Mouse (Mus musculus) limb, embryonic 11.5 days (tissue): ENCODE measurements around the gene Acad9. TPM values are rescaled to one million over a fixed set of nuclear protein-coding genes. Genes with fewer than 3 reads are reported as not detected.

Experiments
- ATAC-seq: fragments of 200-750 bp; cut with Nextera tagmentation; 2 replicates; pipeline ENCODE4 v1.8.0; 2017; ENCODE audit warnings: low read depth; ENCODE audit not compliant: insufficient number of reproducible peaks, low FRiP score, low TSS enrichment
- DNase-seq: peaks from one replicate; pipeline ENCODE4 v3.0.0-alpha.2; 2015; ENCODE audit warnings: low spot score
- H3K27ac ChIP-seq: fragments of 300-500 bp; sonication (generic); replicated peaks from 2 replicates; pipeline ENCODE4 v1.5.1; 2014; ENCODE audit warnings: low read depth, mild to moderate bottlenecking, low read length
- H3K27me3 ChIP-seq: fragments of 300-500 bp; sonication (generic); 2 replicates; pipeline ENCODE4 v1.6.1; 2014; ENCODE audit warnings: mild to moderate bottlenecking, low read length, mixed read lengths; ENCODE audit not compliant: control insufficient read depth, insufficient read depth
- H3K36me3 ChIP-seq: fragments of 300-500 bp; sonication (generic); 2 replicates; pipeline ENCODE4 v1.6.1; 2014; ENCODE audit warnings: mild to moderate bottlenecking, low read length, moderate library complexity, mixed read lengths; ENCODE audit not compliant: control insufficient read depth, insufficient read depth
- H3K4me1 ChIP-seq: fragments of 300-500 bp; sonication (generic); 2 replicates; pipeline ENCODE4 v1.6.1; 2014; ENCODE audit warnings: low read length, mixed read lengths; ENCODE audit not compliant: control insufficient read depth, insufficient read depth
- H3K4me2 ChIP-seq: fragments of 300-500 bp; sonication (generic); 2 replicates; pipeline ENCODE4 v1.6.1; 2014; ENCODE audit warnings: low read depth, mild to moderate bottlenecking, moderate library complexity; ENCODE audit not compliant: severe bottlenecking
- H3K4me3 ChIP-seq: fragments of 300-500 bp; sonication (generic); 2 replicates; pipeline ENCODE4 v1.5.1; 2014; ENCODE audit warnings: low read depth, low read length
- H3K9ac ChIP-seq: fragments of 300-500 bp; sonication (generic); 2 replicates; pipeline ENCODE4 v1.6.1; 2014; ENCODE audit warnings: mild to moderate bottlenecking, low read length
- H3K9me3 ChIP-seq: fragments of 300-500 bp; sonication (generic); 2 replicates; pipeline ENCODE4 v1.6.1; 2016; ENCODE audit warnings: low read length; ENCODE audit not compliant: control insufficient read depth
- WGBS: fragments of 180-500 bp; shearing (Covaris S2); extraction: QIAGEN DNeasy Blood & Tissue Kit; methylation state at CpG from one replicate; pipeline ENCODE4 v1.1.7; 2014; 5-methylcytosine and 5-hydroxymethylcytosine counted together
- polyA plus RNA-seq: library from polyadenylated mRNA; unstranded; fragments of >200 nt; fragmentation: Nextera tagmentation; extraction: Ambion mirVana; gene quantifications from 2 replicates; pipeline ENCODE4 v1.2.1, GENCODE M21; 2014

Acad9 gene
- polyA plus RNA-seq, 1 experiment from 2014 or later: 94.7 TPM

DNA sequence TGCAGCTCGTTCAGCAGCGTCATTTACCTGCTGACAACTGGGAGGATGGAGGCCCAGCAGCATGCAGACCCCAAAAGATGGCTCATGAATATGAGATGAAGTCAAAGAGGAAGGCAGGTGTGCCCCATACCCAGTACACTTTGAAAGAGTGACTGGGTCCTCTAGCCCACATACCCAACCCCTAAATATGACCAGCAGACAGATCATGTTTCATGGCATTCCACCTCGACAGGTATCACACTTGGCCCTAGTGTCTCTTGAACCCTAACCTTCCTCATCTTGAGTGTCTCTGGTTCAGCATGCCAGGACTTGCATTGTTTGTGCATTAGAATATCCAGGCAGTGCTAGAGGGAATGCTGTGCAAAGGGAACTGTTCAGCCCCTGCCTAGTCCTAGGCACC is 11.6 kb downstream of the Acad9 start:
- ATAC-seq: no peak
- H3K27me3 ChIP-seq: no peaks in the 10 kb centered on the region
- WGBS: 93% methylated on average over 3 of the region's 3 CpGs

DNA sequence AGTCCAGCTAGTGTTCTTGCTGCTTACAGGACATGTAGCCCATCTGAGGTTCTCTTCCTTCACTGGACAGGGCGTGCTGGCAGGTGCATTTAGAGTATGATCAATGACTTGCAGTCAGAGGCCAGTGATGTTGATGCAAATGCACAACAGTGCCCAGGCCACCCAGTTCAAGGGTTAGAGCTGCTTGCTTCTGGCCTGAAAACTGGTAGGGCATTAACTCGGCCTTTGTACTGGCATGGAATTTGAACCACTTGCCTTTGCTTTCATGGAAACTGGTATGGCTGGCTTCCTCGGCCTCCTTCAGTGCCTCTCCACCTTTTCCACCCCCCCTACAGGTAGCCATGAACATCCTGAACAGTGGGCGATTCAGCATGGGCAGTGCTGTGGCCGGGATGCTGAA is 14.1 kb downstream of the Acad9 start:
- Histone ChIP-seq H3K36me3 (peaks cover 10% of the 10 kb centered on the region; the same call in 1 of the 2 replicates), H3K4me2 (no peak overlapping the region), H3K9ac (no peak overlapping the region), H3K4me1 (no peaks in the 10 kb centered on the region), H3K27me3 (no peaks in the 10 kb centered on the region), H3K9me3 (no peaks in the 10 kb centered on the region), H3K4me3 (no peak overlapping the region), H3K27ac (no peak overlapping the region)
- WGBS: 91% methylated on average over 5 of the region's 5 CpGs
- ATAC-seq (no peak), DNase-seq (no peak)

More for the DNA sequence above, 11.6 kb downstream of the Acad9 start:
- Histone ChIP-seq H3K9me3 (no peaks in the 10 kb centered on the region), H3K36me3 (peaks cover 11% of the 10 kb centered on the region; the same call in 1 of the 2 replicates), H3K4me3 (no peak overlapping the region), H3K27ac (no peak overlapping the region), H3K4me2 (no peak overlapping the region), H3K9ac (no peak overlapping the region), H3K4me1 (no peaks in the 10 kb centered on the region)
- no peak for DNase-seq

DNA sequence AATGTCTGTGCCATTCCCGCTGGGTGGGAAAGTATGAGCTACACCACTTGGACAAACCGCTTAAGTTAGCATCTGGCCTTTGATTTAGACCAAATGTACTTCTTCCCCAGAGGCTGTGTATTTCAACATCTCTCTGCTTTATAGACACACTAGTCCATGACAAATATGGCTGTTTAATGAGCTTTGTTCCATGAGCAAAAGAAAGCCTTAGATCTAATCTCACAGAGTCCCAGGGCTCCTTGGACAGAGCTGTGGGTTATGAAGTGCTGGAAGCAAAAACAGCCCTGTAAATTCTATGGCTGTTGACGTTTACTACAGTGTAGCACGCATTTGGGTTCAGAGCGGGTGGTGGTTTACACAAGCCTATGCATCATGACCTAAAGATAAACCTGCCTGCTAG is 15.0 kb downstream of the Acad9 start:
- Histone ChIP-seq H3K27me3 (no peaks in the 10 kb centered on the region), H3K4me2 (no peak overlapping the region), H3K27ac (no peak overlapping the region), H3K4me1 (no peaks in the 10 kb centered on the region), H3K9me3 (no peaks in the 10 kb centered on the region), H3K36me3 (peaks cover 10% of the 10 kb centered on the region), H3K9ac (no peak overlapping the region), H3K4me3 (no peak overlapping the region)
- WGBS: 94% methylated on average over 5 of the region's 5 CpGs
- ATAC-seq (no peak), DNase-seq (no peak)

DNA sequence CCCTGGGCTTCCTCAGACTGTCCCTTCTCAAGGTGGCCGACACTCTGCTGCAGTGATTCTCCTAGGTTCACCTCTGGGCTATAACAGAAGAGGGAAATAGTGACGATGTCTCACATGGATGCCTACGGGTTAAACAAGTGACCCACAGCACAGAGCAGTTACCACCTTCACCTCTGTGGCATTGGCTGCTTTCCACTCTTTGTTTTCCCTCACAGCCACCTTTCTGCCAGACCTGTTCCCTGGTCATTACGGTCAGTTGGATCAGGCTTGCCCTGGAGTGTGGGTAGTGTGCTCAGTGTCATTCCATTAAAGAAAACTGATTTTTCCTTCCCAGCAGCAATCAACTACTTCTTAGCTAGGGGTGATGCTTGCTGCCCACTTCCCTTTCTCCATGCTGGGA is 17.1 kb downstream of the Acad9 start:
- peaks cover 11% of the 10 kb centered on the region for H3K36me3 ChIP-seq
- H3K4me1 ChIP-seq: no peaks in the 10 kb centered on the region
- H3K9me3 ChIP-seq: no peaks in the 10 kb centered on the region
- H3K4me2 ChIP-seq: no peak overlapping the region
- no peak overlapping the region for H3K9ac ChIP-seq
- DNase-seq: no peak
- WGBS: 97% methylated on average over 4 of the region's 4 CpGs
- no peak for ATAC-seq
- no peak overlapping the region for H3K4me3 ChIP-seq
- no peak overlapping the region for H3K27ac ChIP-seq
- H3K27me3 ChIP-seq: no peaks in the 10 kb centered on the region

DNA sequence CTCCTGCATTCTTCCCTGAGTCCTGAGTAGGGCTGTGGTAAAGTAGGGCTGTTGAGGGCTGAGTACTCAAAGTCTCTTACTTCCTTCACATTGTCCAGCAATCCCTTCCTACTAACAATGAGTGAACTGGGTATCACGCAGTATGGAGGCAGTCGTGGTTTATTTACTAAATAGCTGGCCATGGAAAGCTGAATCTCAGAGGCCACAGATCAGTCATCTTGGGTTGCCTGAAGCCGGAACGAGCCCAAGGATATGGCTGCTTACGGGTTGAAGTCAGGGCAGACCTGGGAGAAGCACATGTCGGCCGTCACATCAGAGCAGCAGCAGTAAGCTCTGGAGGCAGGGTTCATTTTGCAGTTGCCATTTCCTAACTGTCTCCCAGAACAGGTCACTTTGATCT is 17.6 kb downstream of the Acad9 start:
- 90% methylated on average over 7 of the region's 7 CpGs for WGBS
- Histone ChIP-seq H3K9me3 (no peaks in the 10 kb centered on the region), H3K9ac (no peak overlapping the region), H3K4me1 (no peaks in the 10 kb centered on the region), H3K36me3 (peaks cover 15% of the 10 kb centered on the region), H3K27me3 (no peaks in the 10 kb centered on the region), H3K4me3 (no peak overlapping the region), H3K27ac (no peak overlapping the region), H3K4me2 (no peak overlapping the region)
- ATAC-seq (no peak), DNase-seq (no peak)

DNA sequence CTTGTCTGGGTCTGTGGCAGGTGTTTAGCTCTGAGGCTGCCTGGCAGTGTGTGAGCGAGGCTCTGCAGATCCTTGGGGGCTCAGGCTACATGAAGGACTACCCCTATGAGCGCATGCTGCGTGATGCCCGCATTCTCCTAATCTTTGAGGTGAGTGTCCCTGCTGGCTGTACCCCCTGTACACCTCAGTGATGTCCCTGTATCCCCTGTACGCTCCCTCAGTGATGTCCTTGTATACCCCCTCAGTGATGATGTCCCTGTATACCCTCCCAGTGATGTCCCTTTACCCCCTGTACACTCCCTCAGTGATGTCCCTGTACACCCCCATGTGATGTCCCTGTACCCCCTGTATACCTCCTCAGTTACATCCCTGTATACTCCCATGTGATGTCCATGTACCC is 19.6 kb downstream of the Acad9 start:
- Histone ChIP-seq H3K27ac (no peak overlapping the region), H3K4me2 (no peak overlapping the region), H3K4me3 (no peak overlapping the region), H3K9ac (no peak overlapping the region), H3K4me1 (no peaks in the 10 kb centered on the region), H3K27me3 (no peaks in the 10 kb centered on the region), H3K36me3 (peaks cover 20% of the 10 kb centered on the region), H3K9me3 (no peaks in the 10 kb centered on the region)
- WGBS: 92% methylated on average over 5 of the region's 5 CpGs
- ATAC-seq (no peak), DNase-seq (no peak)

DNA sequence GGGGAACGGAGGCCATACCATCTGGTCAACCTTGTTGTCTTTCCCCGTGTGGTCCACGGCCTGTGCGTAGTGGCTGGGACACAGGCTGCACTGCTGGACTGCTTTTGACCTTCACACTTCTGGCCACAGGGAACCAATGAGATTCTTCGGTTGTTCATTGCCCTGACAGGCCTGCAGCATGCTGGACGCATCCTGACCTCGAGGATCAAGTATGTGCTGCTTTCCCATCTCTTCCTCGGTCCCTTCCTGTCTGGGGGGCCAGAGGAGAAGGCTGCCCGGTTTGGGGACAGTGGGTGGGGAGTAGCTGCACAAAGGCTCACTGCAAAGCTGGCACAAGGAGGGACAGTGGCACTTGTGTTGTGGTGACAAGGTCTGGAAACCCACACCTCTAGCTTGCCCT is 21.8 kb downstream of the Acad9 start:
- Histone ChIP-seq H3K27ac (no peak overlapping the region), H3K4me2 (no peak overlapping the region), H3K4me1 (no peaks in the 10 kb centered on the region), H3K4me3 (no peak overlapping the region), H3K9ac (no peak overlapping the region), H3K36me3 (peaks cover 15% of the 10 kb centered on the region), H3K9me3 (no peaks in the 10 kb centered on the region), H3K27me3 (no peaks in the 10 kb centered on the region)
- ATAC-seq: no peak
- WGBS: 95% methylated on average over 9 of the region's 9 CpGs
- DNase-seq: no peak

DNA sequence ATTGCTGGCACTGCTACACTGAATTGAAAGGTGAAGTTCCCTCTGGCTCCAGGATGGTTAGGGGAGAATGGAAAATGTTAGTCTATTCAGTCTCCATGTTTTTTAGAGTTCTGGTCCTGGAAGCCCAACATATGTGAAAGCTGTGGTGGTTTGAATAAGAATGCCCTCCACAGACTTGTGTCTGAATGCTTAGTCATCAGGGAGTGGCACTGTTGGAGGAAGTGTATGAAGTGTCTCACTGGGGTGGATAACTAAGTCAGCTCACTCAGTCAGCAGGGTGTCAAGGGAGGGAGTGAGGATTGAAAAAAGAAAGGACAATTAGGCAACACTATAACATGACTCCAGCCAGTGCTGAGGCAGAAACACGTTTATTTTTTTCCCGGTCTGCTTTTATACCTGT is 29.6 kb downstream of the Acad9 start:
- no peaks in the 10 kb centered on the region for H3K36me3 ChIP-seq
- no peak for DNase-seq
- H3K4me3 ChIP-seq: no peak overlapping the region
- no peak overlapping the region for H3K4me2 ChIP-seq
- H3K9ac ChIP-seq: no peak overlapping the region
- no peak for ATAC-seq
- no peak overlapping the region for H3K27ac ChIP-seq
- H3K27me3 ChIP-seq: no peaks in the 10 kb centered on the region
- no peaks in the 10 kb centered on the region for H3K4me1 ChIP-seq
- H3K9me3 ChIP-seq: no peaks in the 10 kb centered on the region
- 88% methylated on average over 2 of the region's 2 CpGs for WGBS

DNA sequence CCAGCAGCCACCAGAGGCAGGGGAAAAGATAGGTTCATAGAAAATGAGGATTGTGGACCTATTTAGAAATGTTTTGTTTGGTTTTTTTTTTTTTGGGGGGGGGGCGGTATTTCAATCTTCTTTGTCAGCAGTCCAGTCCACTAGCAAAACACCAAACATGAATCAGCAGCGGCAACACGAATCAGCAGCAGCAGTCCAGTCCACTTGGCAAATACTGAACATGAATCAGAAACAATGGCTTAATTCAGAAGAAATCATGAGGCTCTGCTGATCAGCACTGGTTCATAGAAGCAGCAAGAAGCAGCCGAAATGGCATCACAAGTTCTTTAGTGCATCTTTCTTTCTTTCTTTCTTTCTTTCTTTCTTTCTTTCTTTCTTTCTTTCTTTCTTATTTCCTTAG is 50.3 kb downstream of the Acad9 start:
- Histone ChIP-seq H3K9ac (no peak overlapping the region), H3K9me3 (no peaks in the 10 kb centered on the region), H3K27me3 (no peaks in the 10 kb centered on the region), H3K4me1 (no peaks in the 10 kb centered on the region), H3K27ac (no peak overlapping the region), H3K4me2 (no peak overlapping the region), H3K36me3 (no peaks in the 10 kb centered on the region), H3K4me3 (no peak overlapping the region)
- DNase-seq (no peak), ATAC-seq (no peak)
- 91% methylated on average over 4 of the region's 4 CpGs for WGBS
